Mouse (Mus musculus): ENCODE data around the gene Psmg4. TPM values are rescaled to one million over a fixed set of nuclear protein-coding genes. Genes with fewer than 3 reads are reported as not detected.

The Psmg4 gene
- polyA plus RNA-seq, 1 experiment from 2014 or later: 79.0 TPM

- Histone ChIP-seq H3K9me3 (replicated peaks) (no peaks in the 10 kb centered on the region), H3K27ac (peak overlapping the region; percentile 79; the same call in 1 of the 2 replicates), H3K27me3 (no peaks in the 10 kb centered on the region), H3K9ac (0 out of 2 replicates have a peak overlapping the region, but pooled peaks have one; percentile 50), H3K4me2 (peak overlapping the region; percentile 80), H3K4me3 (replicated peaks) (peak overlapping the region; percentile 51), H3K4me1 (peaks cover 44% of the 10 kb centered on the region), H3K36me3 (no peaks in the 10 kb centered on the region)
- WGBS: 59% methylated on average over 5 of the region's 5 CpGs
- no peak for ATAC-seq (replicated peaks; ENCODE audit: low FRiP score)
Measured at GRCm38 (mm10) chr13:34149463-34150176, 13.1 kb upstream of the Psmg4 start.

GRCm38 (mm10) chr13:34150271-34151027 is 12.3 kb upstream of the Psmg4 start:
- 0 out of 2 replicates have a peak overlapping the region, but pooled peaks have one; percentile 1 for H3K27ac ChIP-seq
- H3K9ac ChIP-seq: 0 out of 2 replicates have a peak overlapping the region, but pooled peaks have one; percentile 5
- H3K36me3 ChIP-seq: no peaks in the 10 kb centered on the region
- H3K9me3 ChIP-seq (replicated peaks): no peaks in the 10 kb centered on the region
- no peaks in the 10 kb centered on the region for H3K27me3 ChIP-seq
- 15% methylated on average over 19 of the region's 19 CpGs for WGBS
- no peak for ATAC-seq (replicated peaks; ENCODE audit: low FRiP score)
- H3K4me2 ChIP-seq: peak overlapping the region; percentile 43
- peak overlapping the region; percentile 19 for H3K4me3 ChIP-seq (replicated peaks)
- H3K4me1 ChIP-seq: peaks cover 45% of the 10 kb centered on the region

DNA sequence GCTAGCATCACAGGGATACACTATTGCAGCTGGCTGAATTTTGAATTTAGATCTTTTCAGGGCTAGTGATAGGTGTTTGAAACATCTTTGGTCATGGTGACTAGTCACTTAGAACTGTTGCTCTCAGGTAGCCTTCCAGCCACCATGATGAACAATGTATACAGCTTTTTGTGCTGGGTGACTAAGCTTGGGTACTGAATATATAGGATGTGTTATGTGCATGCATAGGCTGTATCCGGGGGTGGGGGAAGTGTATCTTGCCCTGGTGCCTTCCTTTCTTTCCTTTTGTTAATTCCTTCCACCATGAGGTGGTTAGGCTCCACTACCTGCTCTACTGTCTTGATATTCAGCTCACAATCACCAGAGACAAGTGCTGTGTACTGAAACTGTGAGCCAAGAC is 11.3 kb upstream of the Psmg4 start:
- Histone ChIP-seq H3K36me3 (no peaks in the 10 kb centered on the region), H3K9ac (no peak overlapping the region), H3K27ac (no peak overlapping the region), H3K9me3 (replicated peaks) (no peaks in the 10 kb centered on the region), H3K4me3 (replicated peaks) (no peak overlapping the region), H3K27me3 (no peaks in the 10 kb centered on the region), H3K4me2 (no peak overlapping the region), H3K4me1 (peaks cover 45% of the 10 kb centered on the region)
- WGBS: 86% methylated on average over 1 of the region's 1 CpGs
- ATAC-seq (replicated peaks; ENCODE audit: low FRiP score): no peak

DNA sequence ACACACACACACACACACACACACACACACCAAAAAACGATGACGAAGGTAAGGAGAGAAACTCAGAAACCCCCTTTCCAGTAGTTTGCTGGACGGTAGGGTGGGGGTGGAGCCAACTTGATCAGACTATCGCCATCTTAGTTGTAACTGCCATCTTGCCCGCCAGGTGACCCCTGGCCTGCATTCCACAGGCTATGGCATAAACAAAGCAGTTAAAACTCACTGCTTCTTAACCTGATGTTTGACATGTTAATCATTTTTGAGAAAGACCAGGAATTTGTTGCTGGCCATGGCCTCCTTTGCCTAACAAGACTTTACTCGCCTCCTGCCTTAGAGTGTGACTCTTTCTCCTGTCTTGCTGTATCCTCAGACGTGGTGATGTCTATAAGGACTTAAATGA is 10.1 kb upstream of the Psmg4 start:
- Histone ChIP-seq H3K36me3 (no peaks in the 10 kb centered on the region), H3K4me1 (peaks cover 45% of the 10 kb centered on the region), H3K4me2 (no peak overlapping the region), H3K27me3 (no peaks in the 10 kb centered on the region), H3K9me3 (replicated peaks) (no peaks in the 10 kb centered on the region), H3K9ac (no peak overlapping the region), H3K27ac (no peak overlapping the region), H3K4me3 (replicated peaks) (no peak overlapping the region)
- no peak for ATAC-seq (replicated peaks; ENCODE audit: low FRiP score)
- WGBS: 74% methylated on average over 7 of the region's 7 CpGs

- Histone ChIP-seq H3K27me3 (no peaks in the 10 kb centered on the region), H3K9ac (no peak overlapping the region), H3K9me3 (replicated peaks) (no peaks in the 10 kb centered on the region), H3K27ac (no peak overlapping the region), H3K36me3 (no peaks in the 10 kb centered on the region), H3K4me3 (replicated peaks) (no peak overlapping the region), H3K4me2 (no peak overlapping the region), H3K4me1 (peaks cover 38% of the 10 kb centered on the region)
- no peak for ATAC-seq (replicated peaks; ENCODE audit: low FRiP score)
- 76% methylated on average over 5 of the region's 5 CpGs for WGBS
Measured at GRCm38 (mm10) chr13:34153254-34154011, 9.3 kb upstream of the Psmg4 start.

DNA sequence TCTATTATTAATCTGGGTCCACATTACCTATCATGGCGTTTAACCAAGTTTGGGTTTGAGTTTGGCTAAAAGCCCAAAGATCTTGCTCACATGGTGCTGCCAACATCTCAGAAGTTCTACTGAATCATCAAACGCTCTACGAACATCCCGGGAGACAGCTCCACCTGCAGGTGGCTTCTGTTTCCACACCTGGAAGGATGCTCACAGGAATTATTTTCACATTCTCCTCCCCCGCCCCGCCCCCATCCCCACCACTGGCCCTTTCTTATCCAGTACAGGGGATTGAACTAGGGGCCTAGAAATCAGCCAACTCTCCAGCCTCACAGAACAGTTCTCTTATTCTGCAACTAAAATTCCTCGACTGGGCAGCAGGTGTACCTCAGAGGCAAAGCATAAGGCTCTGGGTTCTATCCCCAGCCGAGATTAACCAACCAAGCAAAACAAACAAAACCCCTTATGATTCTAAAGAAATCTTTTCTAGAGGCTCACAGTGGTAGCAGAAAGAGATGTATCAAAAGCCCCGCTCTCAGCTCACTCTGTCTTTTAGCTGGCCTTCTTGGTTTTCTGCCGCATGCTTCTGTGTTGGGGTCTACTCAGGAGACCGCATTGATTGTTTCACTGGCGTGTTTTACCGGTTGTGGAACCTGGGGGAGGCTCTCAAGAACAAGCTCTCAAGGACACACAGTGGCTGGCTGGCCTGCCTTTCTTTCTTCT is 8.4 kb upstream of the Psmg4 start:
- peak overlapping the region; percentile 40 for H3K4me2 ChIP-seq
- peaks cover 29% of the 10 kb centered on the region for H3K4me1 ChIP-seq
- H3K9me3 ChIP-seq (replicated peaks): no peaks in the 10 kb centered on the region
- 0 out of 2 replicates have a peak overlapping the region, but pooled peaks have one; percentile 45 for H3K27ac ChIP-seq
- no peaks in the 10 kb centered on the region for H3K36me3 ChIP-seq
- no peak overlapping the region for H3K9ac ChIP-seq
- H3K27me3 ChIP-seq: no peaks in the 10 kb centered on the region
- ATAC-seq (replicated peaks; ENCODE audit: low FRiP score): peak; percentile 27; the same call in 1 of the 2 replicates
- H3K4me3 ChIP-seq (replicated peaks): peak overlapping the region; percentile 20; the same call in 1 of the 2 replicates
- 53% methylated on average over 13 of the region's 13 CpGs for WGBS

DNA sequence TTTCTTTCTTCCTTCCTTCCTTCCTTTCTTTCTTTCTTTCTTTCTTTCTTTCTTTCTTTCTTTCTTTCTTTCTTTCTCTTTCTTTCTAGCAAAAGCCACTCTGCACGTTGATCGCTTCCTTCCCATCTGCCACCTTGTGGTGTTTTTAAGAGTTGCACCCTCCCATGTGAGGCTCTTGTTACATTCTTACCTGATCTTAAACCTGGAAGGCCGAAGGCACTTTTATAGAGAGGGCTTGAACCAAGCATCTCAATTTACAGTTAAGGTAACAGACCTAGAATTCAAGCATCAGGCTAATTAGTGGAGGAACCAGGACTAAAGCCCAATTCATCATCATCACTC is 7.9 kb upstream of the Psmg4 start:
- no peaks in the 10 kb centered on the region for H3K9me3 ChIP-seq (replicated peaks)
- H3K27me3 ChIP-seq: no peaks in the 10 kb centered on the region
- H3K27ac ChIP-seq: 0 out of 2 replicates have a peak overlapping the region, but pooled peaks have one; percentile 45
- H3K9ac ChIP-seq: no peak overlapping the region
- WGBS: 33% methylated on average over 3 of the region's 3 CpGs
- ATAC-seq (replicated peaks; ENCODE audit: low FRiP score): no peak
- no peaks in the 10 kb centered on the region for H3K36me3 ChIP-seq
- peak overlapping the region; percentile 20; the same call in 1 of the 2 replicates for H3K4me3 ChIP-seq (replicated peaks)
- H3K4me2 ChIP-seq: peak overlapping the region; percentile 40
- H3K4me1 ChIP-seq: peaks cover 24% of the 10 kb centered on the region

DNA sequence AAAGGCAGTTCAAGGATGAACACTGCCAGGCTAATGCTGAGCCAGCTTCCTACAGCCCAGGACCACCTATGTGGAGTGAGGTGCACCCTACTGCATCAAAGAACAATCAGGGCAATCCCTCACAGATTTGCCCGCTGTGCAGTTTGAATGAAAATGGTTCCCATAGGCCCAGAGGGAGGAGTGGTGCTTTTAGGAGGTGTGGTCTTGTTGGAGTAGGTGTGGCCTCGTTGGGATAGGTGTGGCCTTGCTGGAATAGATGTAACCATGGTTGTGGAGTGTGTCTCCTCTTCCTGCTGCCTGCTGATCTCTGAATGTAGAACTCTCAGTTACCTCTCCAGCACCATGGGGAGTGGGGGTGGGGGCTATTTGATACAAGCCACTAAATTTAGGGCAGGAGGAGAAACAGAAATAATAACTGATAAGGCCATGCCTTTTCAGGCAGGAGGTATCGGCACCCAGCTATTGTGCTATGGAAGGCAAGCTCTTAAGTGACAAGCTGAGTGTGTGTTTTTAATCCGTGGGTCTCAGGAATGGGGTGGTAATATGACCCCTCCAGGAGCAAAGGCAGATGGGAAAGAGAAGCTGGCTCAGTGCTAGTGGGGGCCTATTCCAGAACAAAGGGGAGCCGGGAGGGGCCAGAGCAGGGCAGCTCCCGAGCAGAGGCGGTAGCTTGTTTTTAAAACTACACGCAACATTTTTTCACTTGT is 6.5 kb upstream of the Psmg4 start:
- Histone ChIP-seq H3K9ac (no peak overlapping the region), H3K36me3 (no peaks in the 10 kb centered on the region), H3K4me1 (peaks cover 16% of the 10 kb centered on the region), H3K27ac (no peak overlapping the region), H3K27me3 (no peaks in the 10 kb centered on the region), H3K4me3 (replicated peaks) (no peak overlapping the region), H3K4me2 (no peak overlapping the region), H3K9me3 (replicated peaks) (no peaks in the 10 kb centered on the region)
- peak; percentile 41; the same call in 1 of the 2 replicates for ATAC-seq (replicated peaks; ENCODE audit: low FRiP score)
- 62% methylated on average over 8 of the region's 8 CpGs for WGBS

GRCm38 (mm10) chr13:34156840-34157185 is 6.0 kb upstream of the Psmg4 start:
- H3K9ac ChIP-seq: no peak overlapping the region
- no peak for ATAC-seq (replicated peaks; ENCODE audit: low FRiP score)
- no peak overlapping the region for H3K4me3 ChIP-seq (replicated peaks)
- no peaks in the 10 kb centered on the region for H3K36me3 ChIP-seq
- no peak overlapping the region for H3K4me2 ChIP-seq
- no peaks in the 10 kb centered on the region for H3K9me3 ChIP-seq (replicated peaks)
- no peaks in the 10 kb centered on the region for H3K27me3 ChIP-seq
- peaks cover 16% of the 10 kb centered on the region for H3K4me1 ChIP-seq
- 60% methylated on average over 2 of the region's 2 CpGs for WGBS
- no peak overlapping the region for H3K27ac ChIP-seq

GRCm38 (mm10) chr13:34157596-34158157 is 5.1 kb upstream of the Psmg4 start:
- Histone ChIP-seq H3K9me3 (replicated peaks) (no peaks in the 10 kb centered on the region), H3K4me2 (no peak overlapping the region), H3K27me3 (no peaks in the 10 kb centered on the region), H3K27ac (no peak overlapping the region), H3K4me3 (replicated peaks) (no peak overlapping the region), H3K36me3 (no peaks in the 10 kb centered on the region), H3K9ac (no peak overlapping the region), H3K4me1 (peaks cover 22% of the 10 kb centered on the region)
- ATAC-seq (replicated peaks; ENCODE audit: low FRiP score): no peak
- 88% methylated on average over 3 of the region's 3 CpGs for WGBS

DNA sequence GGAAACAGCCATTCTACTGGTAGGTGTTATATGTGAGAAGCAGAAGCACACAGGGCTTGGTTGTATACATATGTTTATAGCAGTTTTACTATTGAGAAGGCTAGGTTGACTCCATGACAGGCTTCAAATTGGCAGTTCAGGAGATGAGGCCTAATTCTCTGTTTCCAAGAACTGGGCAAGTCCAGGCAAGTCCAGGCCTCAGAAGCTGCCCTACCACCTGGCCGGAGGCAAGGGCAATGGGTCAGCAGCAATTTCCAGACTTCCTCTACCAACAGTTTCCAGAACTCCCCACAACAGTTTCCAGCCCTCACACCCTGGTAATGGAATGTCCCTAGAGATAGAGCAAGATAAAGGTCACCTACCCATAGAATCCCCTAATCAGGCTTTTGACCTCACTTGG is 2.8 kb upstream of the Psmg4 start:
- H3K36me3 ChIP-seq: no peaks in the 10 kb centered on the region
- WGBS: 88% methylated on average over 1 of the region's 1 CpGs
- H3K4me2 ChIP-seq: no peak overlapping the region
- H3K27me3 ChIP-seq: no peaks in the 10 kb centered on the region
- no peak for ATAC-seq (replicated peaks; ENCODE audit: low FRiP score)
- no peak overlapping the region for H3K9ac ChIP-seq
- no peak overlapping the region for H3K27ac ChIP-seq
- H3K9me3 ChIP-seq (replicated peaks): no peaks in the 10 kb centered on the region
- H3K4me3 ChIP-seq (replicated peaks): no peak overlapping the region
- H3K4me1 ChIP-seq: peaks cover 14% of the 10 kb centered on the region
